Mouse (Mus musculus) stomach, postnatal 0 days (tissue): ENCODE data around the gene Mrtfa. TPM values are rescaled to one million over a fixed set of nuclear protein-coding genes. Genes with fewer than 3 reads are reported as not detected.

Experiments used
- ATAC-seq: fragments of 200-750 bp; cut with Nextera tagmentation; 2 replicates; pipeline ENCODE4 v1.8.0; 2017; ENCODE audit not compliant: low FRiP score, low TSS enrichment
- DNase-seq: peaks from one replicate; pipeline ENCODE4 v3.0.0-alpha.2; 2016; ENCODE audit warnings: low spot score
- H3K27ac ChIP-seq: fragments of 300-500 bp; sonication (generic); replicated peaks from 2 replicates; pipeline ENCODE4 v1.5.1; 2014; ENCODE audit warnings: mild to moderate bottlenecking, control low read depth
- H3K27me3 ChIP-seq: fragments of 300-500 bp; sonication (generic); 2 replicates; pipeline ENCODE4 v1.6.1; 2014; ENCODE audit warnings: low read length; ENCODE audit not compliant: control insufficient read depth, insufficient read depth
- H3K36me3 ChIP-seq: fragments of 300-500 bp; sonication (generic); 2 replicates; pipeline ENCODE4 v1.6.1; 2014; ENCODE audit warnings: low read length, mixed read lengths; ENCODE audit not compliant: control insufficient read depth, insufficient read depth
- H3K4me1 ChIP-seq: fragments of 300-500 bp; sonication (generic); replicated peaks from 2 replicates; pipeline ENCODE4 v1.6.1; 2014; ENCODE audit warnings: antibody characterized with exemption; ENCODE audit not compliant: control insufficient read depth, insufficient read depth
- H3K4me2 ChIP-seq: fragments of 300-500 bp; sonication (generic); replicated peaks from 2 replicates; pipeline ENCODE4 v1.6.1; 2014; ENCODE audit warnings: low read depth, mild to moderate bottlenecking, control low read depth, moderate library complexity
- H3K4me3 ChIP-seq: fragments of 300-500 bp; sonication (generic); 2 replicates; pipeline ENCODE4 v1.5.1; 2014; ENCODE audit warnings: low read depth, low read length, control low read depth
- H3K9ac ChIP-seq: fragments of 300-500 bp; sonication (generic); 2 replicates; pipeline ENCODE4 v1.6.1; 2014; ENCODE audit warnings: mild to moderate bottlenecking, low read length, control low read depth, mixed read lengths
- H3K9me3 ChIP-seq: fragments of 300-500 bp; sonication (generic); 2 replicates; pipeline ENCODE4 v1.6.1; 2016; ENCODE audit warnings: low read length; ENCODE audit not compliant: control insufficient read depth
- CTCF ChIP-seq: IDR thresholded peaks from 2 replicates; pipeline ENCODE4 v1.5.1; 2016; ENCODE audit warnings: antibody characterized with exemption, low read depth, mild to moderate bottlenecking, moderate library complexity
- EP300 ChIP-seq: optimal IDR thresholded peaks from 2 replicates; pipeline ENCODE3; 2016; ENCODE audit warnings: antibody characterized with exemption
- WGBS: fragments of 180-500 bp; shearing (Covaris S2); extraction: QIAGEN DNeasy Blood & Tissue Kit; methylation state at CpG from one replicate; pipeline ENCODE4 v1.1.7; 2014; 5-methylcytosine and 5-hydroxymethylcytosine counted together
- polyA plus RNA-seq: library from polyadenylated mRNA; unstranded; fragments of >200 nt; fragmentation: Nextera tagmentation; extraction: Ambion mirVana; gene quantifications from 2 replicates; pipeline ENCODE4 v1.2.1, GENCODE M21; 2015

The Mrtfa gene
- polyA plus RNA-seq, 1 experiment from 2014 or later: 12.6 TPM

GRCm38 (mm10) chr15:81161571-81161970 is 29.0 kb downstream of the Mrtfa start:
- H3K9ac ChIP-seq: no peak overlapping the region
- WGBS: 33% methylated on average over 3 of the region's 3 CpGs
- TF ChIP-seq EP300 (no peak), CTCF (no peak)
- H3K27ac ChIP-seq: no peak overlapping the region
- no peaks in the 10 kb centered on the region for H3K36me3 ChIP-seq
- no peak overlapping the region for H3K4me2 ChIP-seq
- H3K27me3 ChIP-seq: no peaks in the 10 kb centered on the region
- no peak overlapping the region for H3K4me3 ChIP-seq
- no peaks in the 10 kb centered on the region for H3K4me1 ChIP-seq
- H3K9me3 ChIP-seq: no peaks in the 10 kb centered on the region
- DNase-seq (no peak), ATAC-seq (no peak)

- Histone ChIP-seq H3K9ac (no peak overlapping the region), H3K27me3 (no peaks in the 10 kb centered on the region), H3K9me3 (no peaks in the 10 kb centered on the region), H3K4me3 (no peak overlapping the region), H3K4me2 (no peak overlapping the region), H3K4me1 (no peaks in the 10 kb centered on the region), H3K36me3 (no peaks in the 10 kb centered on the region), H3K27ac (no peak overlapping the region)
- WGBS: 62% methylated on average over 4 of the region's 4 CpGs
- DNase-seq (no peak), ATAC-seq (no peak)
- TF ChIP-seq CTCF (no peak), EP300 (no peak)
Observed at GRCm38 (mm10) chr15:81160677-81161076, 29.9 kb downstream of the Mrtfa start.

GRCm38 (mm10) chr15:81159212-81159611 is 31.3 kb downstream of the Mrtfa start:
- no peaks in the 10 kb centered on the region for H3K9me3 ChIP-seq
- H3K4me1 ChIP-seq: no peaks in the 10 kb centered on the region
- DNase-seq (no peak), ATAC-seq (no peak; the same call in 1 of the 2 replicates)
- no peak overlapping the region for H3K4me3 ChIP-seq
- H3K4me2 ChIP-seq: no peak overlapping the region
- no peak for TF ChIP-seq CTCF
- no peak for TF ChIP-seq EP300
- H3K36me3 ChIP-seq: no peaks in the 10 kb centered on the region
- H3K27me3 ChIP-seq: no peaks in the 10 kb centered on the region
- peak overlapping the region; percentile 49 for H3K27ac ChIP-seq
- no peak overlapping the region for H3K9ac ChIP-seq
- 50% methylated on average over 7 of the region's 7 CpGs for WGBS

GRCm38 (mm10) chr15:81158517-81159120 is 31.9 kb downstream of the Mrtfa start:
- no peaks in the 10 kb centered on the region for H3K36me3 ChIP-seq
- H3K4me1 ChIP-seq: no peaks in the 10 kb centered on the region
- peak; percentile 54 for TF ChIP-seq CTCF
- TF ChIP-seq EP300: no peak
- 65% methylated on average over 7 of the region's 7 CpGs for WGBS
- no peak overlapping the region for H3K4me3 ChIP-seq
- DNase-seq (no peak), ATAC-seq (no peak; the same call in 1 of the 2 replicates)
- H3K9ac ChIP-seq: no peak overlapping the region
- no peaks in the 10 kb centered on the region for H3K27me3 ChIP-seq
- peak overlapping the region; percentile 45; the same call in 1 of the 2 replicates for H3K27ac ChIP-seq
- H3K4me2 ChIP-seq: no peak overlapping the region
- no peaks in the 10 kb centered on the region for H3K9me3 ChIP-seq

- H3K4me3 ChIP-seq: no peak overlapping the region
- H3K27me3 ChIP-seq: no peaks in the 10 kb centered on the region
- H3K9ac ChIP-seq: no peak overlapping the region
- ATAC-seq (no peak), DNase-seq (no peak)
- WGBS: 82% methylated on average over 2 of the region's 2 CpGs
- no peaks in the 10 kb centered on the region for H3K36me3 ChIP-seq
- no peaks in the 10 kb centered on the region for H3K9me3 ChIP-seq
- TF ChIP-seq CTCF: peak; percentile 34; the same call in 1 of the 2 replicates
- no peak for TF ChIP-seq EP300
- no peak overlapping the region for H3K4me2 ChIP-seq
- no peak overlapping the region for H3K27ac ChIP-seq
- H3K4me1 ChIP-seq: no peaks in the 10 kb centered on the region
Observed at GRCm38 (mm10) chr15:81156453-81156852, 34.1 kb downstream of the Mrtfa start.

- Histone ChIP-seq H3K4me3 (no peak overlapping the region), H3K4me2 (no peak overlapping the region), H3K36me3 (no peaks in the 10 kb centered on the region), H3K9me3 (no peaks in the 10 kb centered on the region), H3K9ac (no peak overlapping the region), H3K27me3 (no peaks in the 10 kb centered on the region), H3K27ac (peak overlapping the region; percentile 49; the same call in 1 of the 2 replicates), H3K4me1 (no peaks in the 10 kb centered on the region)
- 92% methylated on average over 3 of the region's 3 CpGs for WGBS
- DNase-seq: no peak
- TF ChIP-seq CTCF: no peak
- TF ChIP-seq EP300: no peak
- ATAC-seq: peak; percentile 78
Observed at GRCm38 (mm10) chr15:81155845-81156244, 34.7 kb downstream of the Mrtfa start.
